ENCODE assay signal across 9 mouse cellular contexts in the genomic region with DNA sequence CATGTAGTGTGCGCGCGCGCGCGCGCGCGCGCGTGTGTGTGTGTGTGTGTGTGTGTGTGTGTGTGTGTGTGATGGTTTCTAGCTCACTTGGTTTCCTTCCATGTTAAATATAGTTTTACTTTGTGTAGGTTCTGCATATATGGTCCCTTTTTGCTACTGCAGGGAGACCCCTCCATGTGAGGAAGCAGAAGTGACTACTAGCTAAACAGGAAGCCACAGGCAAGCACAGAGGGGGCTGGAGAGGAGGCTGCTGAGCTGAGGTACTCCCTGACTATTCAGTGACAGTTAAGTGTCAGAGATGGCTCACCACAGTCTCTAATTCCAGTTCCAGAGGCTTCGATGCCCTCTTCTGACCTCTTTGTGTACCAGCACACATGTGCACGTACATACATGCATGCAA. TPM values are rescaled to one million over a fixed set of nuclear protein-coding genes. Genes with fewer than 3 reads are reported as not detected.
DNase-seq lines count a peak whose midpoint lies in the region; ATAC-seq lines count a peak whose summit lies in the region.
"Had no signal": no experiment of that assay in that cellular context is flagged by ENCODE, and none has a peak within 500 bp of the region (broad histone marks: within the 10 kb centered on the region; RNA-seq: fewer than 3 reads in every experiment).

No protein-coding gene starts in this region.

- peak; percentile 22 for DNase-seq in CD4-positive, CD25-positive, alpha-beta regulatory T cell, adult 2 months (ENCODE audit: low read depth, low spot score)
- DNase-seq in thymus, postnatal 25 days, result peak; percentile 17
- DNase-seq in thymus, postnatal 10 days (ENCODE audit: low spot score in 2 of 2), result no peak
- DNase-seq in embryo, embryonic 9.5 days (ENCODE audit: extremely low spot score), result no peak
- no peak for DNase-seq in Muller cell, postnatal 12 days (ENCODE audit: inconsistent ontology term)
- no peak for DNase-seq in left cerebral cortex, adult 11 months (ENCODE audit: low spot score)
- DNase-seq: kidney, postnatal 25 days had no signal

- ATAC-seq in CD4-positive, CD25-positive, alpha-beta regulatory T cell, adult 4 months, result no peak
- ATAC-seq in megakaryocyte progenitor cell, adult 5-6 weeks (replicated peaks; ENCODE audit: poor library complexity), result peak; percentile 98

RNA-seq across cellular contexts. Expression of a gene that starts 9.8 kb away (rescaled TPM):
- polyA plus RNA-seq in CD4-positive, CD25-positive, alpha-beta regulatory T cell, adult 4 months (2017; shearing (Covaris generic)), result 10 to 100 TPM; 16.0 to 21.2 TPM
- total RNA-seq in megakaryocyte progenitor cell, adult 5-6 weeks (2015), result 11.3 and 14.5 TPM in 2 replicates
- total RNA-seq in megakaryocyte progenitor cell, adult 5-6 weeks (2017), result 19.3 and 26.1 TPM in 2 replicates

RNA-seq across cellular contexts. Expression of a gene that starts 30.7 kb away (rescaled TPM):
- polyA plus RNA-seq in CD4-positive, CD25-positive, alpha-beta regulatory T cell, adult 4 months (2017; shearing (Covaris generic)), result not detected
- total RNA-seq in megakaryocyte progenitor cell, adult 5-6 weeks (2015), result 0.12 and 0.54 TPM in 2 replicates
- 0.54 and 2.0 TPM in 2 replicates for total RNA-seq in megakaryocyte progenitor cell, adult 5-6 weeks (2017)

Comparison
In these comparisons a context has a peak if more than half of its experiments do, and no peak if none do; other contexts are left out.
1. DNase-seq: peak in CD4-positive, CD25-positive, alpha-beta regulatory T cell, adult 2 months (single experiment) and thymus, postnatal 25 days (single experiment); none in thymus, postnatal 10 days (0 of 2), embryo, embryonic 9.5 days (single experiment), Muller cell, postnatal 12 days (single experiment) and left cerebral cortex, adult 11 months (single experiment).